Mouse (Mus musculus): ENCODE measurements around the gene Rpl11. TPM values are rescaled to one million over a fixed set of nuclear protein-coding genes. Genes with fewer than 3 reads are reported as not detected.
"Not testable (repeated sequence)": the region's sequence is repeated elsewhere in the genome, so short reads cannot be mapped to it uniquely, and the experiment has no call there.

Gene Rpl11
- total RNA-seq, 2 experiments from 2014 or later = 262 to 295 TPM

- intact Hi-C loops (cut with DNase I) = no loop called here
- DNase-seq (ENCODE audit: extremely low spot score in 1 of 2, low spot score in 2 of 2) = no peak
Observed at GRCm38 (mm10) chr4:136076776-136077538, 23.7 kb upstream of the Rpl11 start.

DNA sequence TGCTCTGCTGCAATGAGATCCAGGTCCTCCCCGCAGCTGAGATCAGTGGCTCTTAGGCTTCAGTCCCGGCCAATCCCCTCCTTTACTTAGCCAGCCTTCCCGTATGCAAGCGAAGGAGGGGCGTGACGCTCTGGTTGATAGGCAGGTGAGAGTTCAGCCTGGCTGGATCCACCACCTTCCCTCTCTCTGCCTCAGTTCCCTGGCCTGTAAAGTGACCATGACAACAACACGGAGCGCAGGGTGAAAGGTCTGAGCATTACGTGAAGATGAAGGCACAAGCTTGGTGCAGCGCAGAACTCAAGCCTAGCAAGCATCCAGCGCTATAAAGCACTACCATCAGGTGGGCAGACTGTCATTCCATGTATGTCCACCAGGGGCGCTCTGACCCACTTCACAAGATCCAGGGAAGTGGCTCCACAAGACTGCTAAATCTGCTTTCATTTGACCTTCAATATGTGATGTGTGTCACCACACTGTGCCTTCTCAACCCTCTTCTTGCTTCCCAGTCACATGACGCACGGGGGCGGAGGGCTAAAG is 18.0 kb upstream of the Rpl11 start:
- intact Hi-C loops (cut with DNase I) = loop anchor here (2.0 kb wide), 1 partner anchor 90 kb away; no protein-coding TSS in a partner anchor
- peak; percentile 56 to 79 for DNase-seq (ENCODE audit: extremely low spot score in 1 of 2, low spot score in 2 of 2)

- intact Hi-C loops (cut with DNase I) = loop anchor here (2.0 kb wide), 1 partner anchor 90 kb away; no protein-coding TSS in a partner anchor
- DNase-seq (ENCODE audit: extremely low spot score in 1 of 2, low spot score in 2 of 2) = no peak
Observed at GRCm38 (mm10) chr4:136070592-136070991, 17.4 kb upstream of the Rpl11 start.

GRCm38 (mm10) chr4:136069954-136070353 is 16.7 kb upstream of the Rpl11 start:
- peak; percentile 56 to 86 for DNase-seq (ENCODE audit: extremely low spot score in 1 of 2, low spot score in 2 of 2)
- intact Hi-C loops (cut with DNase I) = loop anchor here (2.0 kb wide), 1 partner anchor 91 kb away; no protein-coding TSS in a partner anchor

DNA sequence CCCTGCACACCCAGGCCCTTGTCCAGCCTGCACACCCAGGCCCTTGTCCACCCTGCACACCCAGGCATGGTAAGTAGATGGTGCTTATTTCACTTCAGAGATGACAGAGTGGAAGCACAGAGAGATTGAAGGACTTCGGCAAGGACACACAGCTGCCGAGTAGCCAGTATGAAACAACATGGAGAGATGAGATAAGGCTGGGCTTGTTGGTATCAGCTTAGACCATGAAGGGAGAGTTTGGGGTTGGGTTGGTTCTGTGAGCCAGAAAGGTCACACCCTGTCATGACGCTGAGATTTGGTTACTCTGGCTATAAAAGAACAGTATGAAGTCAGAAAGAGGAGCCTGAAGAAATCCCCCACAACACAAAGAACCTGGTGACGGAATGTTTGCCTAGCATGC is 16.1 kb upstream of the Rpl11 start:
- intact Hi-C loops (cut with DNase I) = no loop called here
- no peak for DNase-seq (ENCODE audit: extremely low spot score in 1 of 2, low spot score in 2 of 2)

DNA sequence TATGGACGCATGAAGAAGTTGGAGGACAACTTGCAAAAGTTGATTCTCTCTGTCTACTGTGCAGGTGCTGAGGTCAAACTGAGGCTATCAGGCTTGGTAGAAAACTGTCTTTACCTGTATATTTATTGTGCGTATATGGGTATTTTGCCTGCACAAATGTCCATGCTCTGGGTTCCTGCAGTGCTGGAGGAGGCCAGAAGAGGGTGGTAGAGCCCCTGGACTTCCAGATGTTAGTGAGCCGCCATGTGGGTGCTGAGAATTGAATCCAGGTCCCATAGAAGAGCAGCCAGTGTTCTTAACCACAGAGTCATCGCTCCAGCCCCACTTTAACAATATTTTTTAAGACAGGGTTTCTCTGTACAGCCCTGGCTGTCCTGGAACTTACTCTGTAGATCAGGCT is 9.9 kb upstream of the Rpl11 start:
- DNase-seq (ENCODE audit: extremely low spot score in 1 of 2, low spot score in 2 of 2) = no peak
- intact Hi-C loops (cut with DNase I) = no loop called here

DNA sequence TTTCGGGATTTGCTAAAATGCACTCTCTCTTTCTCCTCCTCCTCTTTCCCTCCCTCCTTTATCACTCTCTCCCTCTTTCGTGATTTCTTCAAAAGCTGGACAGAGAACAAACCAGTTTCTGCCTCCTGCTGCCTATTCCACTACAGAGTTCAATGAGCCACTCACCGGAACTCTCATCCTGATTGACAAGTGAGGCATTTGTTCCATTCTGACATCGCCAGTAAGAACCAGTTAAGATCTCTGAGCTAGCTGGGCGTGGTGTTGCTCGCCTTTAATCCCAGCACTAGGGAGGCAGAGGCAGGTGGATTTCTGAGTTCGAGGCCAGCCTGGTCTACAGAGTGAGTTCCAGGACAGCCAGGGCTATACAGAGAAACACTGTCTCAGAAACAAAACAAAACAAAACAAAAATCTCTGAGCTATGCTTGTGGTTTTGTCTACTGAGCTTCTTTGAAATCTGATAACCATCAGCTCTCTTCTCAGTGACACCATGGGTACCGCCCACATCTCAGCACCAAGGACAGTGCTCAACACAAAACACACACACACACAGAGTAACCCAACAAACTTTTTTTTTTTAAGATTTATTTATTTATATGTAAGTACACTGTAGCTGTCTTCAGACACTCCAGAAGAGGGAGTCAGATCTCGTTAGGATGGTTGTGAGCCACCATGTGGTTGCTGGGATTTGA is 6.7 kb upstream of the Rpl11 start:
- DNase-seq (ENCODE audit: extremely low spot score in 1 of 2, low spot score in 2 of 2) = not testable (repeated sequence)
- intact Hi-C loops (cut with DNase I) = loop anchor here (10.0 kb wide), 1 partner anchor 75 kb away; the partner anchor contains the start of gene Pithd1

- intact Hi-C loops (cut with DNase I) = loop anchor here (10.0 kb wide), 1 partner anchor 73 kb away; the partner anchor contains the start of gene Pithd1
- no peak for DNase-seq (ENCODE audit: extremely low spot score in 1 of 2, low spot score in 2 of 2)
Observed at GRCm38 (mm10) chr4:136057916-136058315, 4.7 kb upstream of the Rpl11 start.

DNA sequence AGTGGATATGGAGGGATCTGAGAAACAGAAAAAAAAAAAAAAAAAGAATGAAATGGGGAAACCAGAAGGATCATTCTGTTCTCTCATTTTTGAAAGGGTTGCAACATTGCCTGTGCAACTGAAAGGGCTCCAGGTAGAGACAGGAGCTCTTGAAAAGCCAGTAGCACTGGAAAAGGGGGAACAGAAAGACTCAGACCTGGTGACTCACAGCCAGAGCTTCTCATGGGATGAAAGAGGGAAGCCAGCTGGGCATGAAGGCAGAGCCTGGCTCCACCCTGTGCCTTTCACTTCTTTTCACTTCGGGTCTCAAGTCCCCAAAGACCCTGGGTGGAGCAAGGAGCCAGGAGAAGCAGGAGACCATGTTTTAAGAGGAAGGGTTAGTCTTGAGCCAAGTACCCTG is 2.8 kb upstream of the Rpl11 start:
- no peak for DNase-seq (ENCODE audit: extremely low spot score in 1 of 2, low spot score in 2 of 2)
- intact Hi-C loops (cut with DNase I) = loop anchor here (10.0 kb wide), 1 partner anchor 71 kb away; the partner anchor contains the start of gene Pithd1

- intact Hi-C loops (cut with DNase I) = loop anchor here (10.0 kb wide), 1 partner anchor 69 kb away; the partner anchor contains the start of gene Pithd1
Observed at GRCm38 (mm10) chr4:136053843-136054242, 615 bp upstream of the Rpl11 start.

GRCm38 (mm10) chr4:136052534-136053246 is 538 bp downstream of the Rpl11 start:
- no peak for DNase-seq (ENCODE audit: extremely low spot score in 1 of 2, low spot score in 2 of 2)
- intact Hi-C loops (cut with DNase I) = loop anchor here (10.0 kb wide), 1 partner anchor 68 kb away; the partner anchor contains the start of gene Pithd1

More at GRCm38 (mm10) chr4:136053843-136054242, 615 bp upstream of the Rpl11 start:
- DNase-seq (ENCODE audit: extremely low spot score in 1 of 2, low spot score in 2 of 2) = no peak

GRCm38 (mm10) chr4:136052060-136052459 is 1.2 kb downstream of the Rpl11 start:
- DNase-seq (ENCODE audit: extremely low spot score in 1 of 2, low spot score in 2 of 2) = no peak
- intact Hi-C loops (cut with DNase I) = loop anchor here (10.0 kb wide), 1 partner anchor 67 kb away; the partner anchor contains the start of gene Pithd1

- DNase-seq (ENCODE audit: extremely low spot score in 1 of 2, low spot score in 2 of 2) = no peak
- intact Hi-C loops (cut with DNase I) = loop anchor here (10.0 kb wide), 1 partner anchor 65 kb away; the partner anchor contains the start of gene Pithd1
Observed at GRCm38 (mm10) chr4:136050226-136050625, 3.0 kb downstream of the Rpl11 start.

- intact Hi-C loops (cut with DNase I) = no loop called here
- no peak for DNase-seq (ENCODE audit: extremely low spot score in 1 of 2, low spot score in 2 of 2)
Observed at GRCm38 (mm10) chr4:136048291-136049032, 4.8 kb downstream of the Rpl11 start.

DNA sequence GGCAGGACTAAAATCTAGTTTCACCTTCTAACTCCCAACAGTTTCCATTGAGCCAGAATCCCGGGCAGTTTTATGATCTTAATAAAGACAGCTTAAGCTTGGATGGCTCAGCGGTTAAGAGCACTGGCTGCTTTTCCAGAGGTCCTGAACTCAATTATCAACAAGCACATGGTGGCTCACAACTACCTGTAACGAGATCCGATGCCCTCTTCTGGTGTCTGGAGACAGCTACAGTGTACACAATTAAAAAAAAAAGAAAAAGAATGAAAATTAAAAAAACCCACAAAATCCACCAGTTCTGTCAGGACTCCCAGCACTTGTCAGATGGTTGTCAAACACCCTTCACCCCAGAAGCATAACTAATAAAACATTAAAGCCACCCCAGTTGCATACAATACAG is 5.6 kb downstream of the Rpl11 start:
- DNase-seq (ENCODE audit: extremely low spot score in 1 of 2, low spot score in 2 of 2) = no peak
- intact Hi-C loops (cut with DNase I) = no loop called here

GRCm38 (mm10) chr4:136046888-136047287 is 6.3 kb downstream of the Rpl11 start:
- intact Hi-C loops (cut with DNase I) = no loop called here
- DNase-seq (ENCODE audit: extremely low spot score in 1 of 2, low spot score in 2 of 2) = no peak

GRCm38 (mm10) chr4:136045091-136045490 is 8.1 kb downstream of the Rpl11 start:
- DNase-seq (ENCODE audit: extremely low spot score in 1 of 2, low spot score in 2 of 2) = no peak
- intact Hi-C loops (cut with DNase I) = no loop called here

GRCm38 (mm10) chr4:136043784-136044400 is 9.3 kb downstream of the Rpl11 start:
- intact Hi-C loops (cut with DNase I) = no loop called here
- DNase-seq (ENCODE audit: extremely low spot score in 1 of 2, low spot score in 2 of 2) = no peak

Data from left cerebral cortex, postnatal 10 days (tissue).